Mouse (Mus musculus) splenic B cell, adult 2 months (primary cell): ENCODE data around the gene Smurf2.
A peak's percentile ranks its signal among the peaks of the same experiment; 100 is the strongest.

Experiments
- DNase-seq: peaks from one replicate; pipeline ENCODE4 v3.0.0-alpha.2; 2011; ENCODE audit warnings: low read depth, low spot score
- H3K27me3 ChIP-seq: 2 replicates; pipeline ENCODE4 v1.6.1; 2012; ENCODE audit warnings: mild to moderate bottlenecking, low read length, moderate library complexity, mixed read lengths; ENCODE audit not compliant: control insufficient read depth, poor library complexity, insufficient read depth, severe bottlenecking
- H3K36me3 ChIP-seq: 2 replicates; pipeline ENCODE4 v1.6.1; 2012; ENCODE audit warnings: mild to moderate bottlenecking, low read length, moderate library complexity, mixed read lengths; ENCODE audit not compliant: control insufficient read depth, poor library complexity, insufficient read depth, severe bottlenecking

The Smurf2 gene

DNA sequence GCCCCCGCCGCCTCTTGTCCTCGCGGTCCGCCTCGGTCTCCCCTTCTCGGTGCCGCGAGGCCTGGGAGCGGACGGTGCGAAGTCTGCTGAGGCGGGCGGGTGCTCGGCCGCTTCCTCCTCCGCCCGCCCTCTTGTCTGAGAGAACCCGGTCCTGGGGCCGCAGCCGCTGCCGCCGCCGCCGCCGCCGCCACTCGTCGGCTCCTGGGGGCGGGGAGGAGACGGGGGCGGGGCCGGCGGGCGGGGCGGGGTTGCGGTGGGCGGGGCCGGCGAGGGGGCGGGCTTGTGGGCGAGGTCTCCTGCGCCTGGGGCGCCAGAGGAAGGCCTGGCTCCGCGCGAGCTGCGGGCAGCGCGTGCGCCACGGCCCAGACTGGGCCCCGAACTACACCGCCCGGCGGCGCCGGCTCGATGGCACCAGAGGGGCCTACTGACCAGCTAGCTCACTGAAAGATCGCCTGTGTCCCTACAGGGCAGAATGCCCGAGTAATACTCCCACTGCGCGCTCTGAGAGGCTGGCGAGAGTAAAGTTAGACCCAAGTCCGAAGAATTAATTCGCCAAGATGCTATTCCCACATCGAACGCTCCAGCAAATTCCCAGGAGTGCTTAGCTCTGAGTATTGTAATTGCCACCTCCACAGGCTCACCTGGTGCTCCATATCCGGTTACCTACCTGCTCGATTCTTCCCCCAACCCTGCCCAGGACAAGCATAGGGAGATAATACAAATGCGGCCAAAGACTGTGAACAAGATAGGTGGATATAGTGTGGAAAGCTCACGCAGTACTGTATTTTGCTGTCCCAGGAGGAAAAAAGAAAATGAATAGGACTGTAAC is at the start of gene Smurf2:
Gene Smurf2 (minus strand): TSS at position 165 of the 829 bp plus-strand sequence.
- no peaks in the 10 kb centered on the region for H3K36me3 ChIP-seq
- DNase-seq: peak; percentile 86
- H3K27me3 ChIP-seq: no peaks in the 10 kb centered on the region

DNA sequence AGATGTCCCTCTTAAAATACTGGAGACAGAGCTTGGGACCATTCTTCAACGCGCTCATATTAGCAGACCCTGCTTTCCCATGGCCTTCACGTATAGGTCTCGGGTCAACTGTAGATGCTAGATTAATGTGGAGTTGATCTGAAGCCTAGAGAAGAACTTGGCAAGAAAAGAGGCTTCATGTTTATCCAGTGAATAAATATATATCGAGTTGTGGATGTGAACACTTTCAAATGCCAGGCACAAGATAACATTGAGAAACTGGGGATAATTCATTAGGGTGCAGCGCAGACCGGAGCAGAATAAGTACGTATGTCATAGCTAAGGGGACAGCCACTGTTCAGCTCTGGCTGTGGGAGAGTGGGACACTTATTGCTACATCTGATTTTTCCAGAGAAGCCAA is 49.3 kb upstream of the Smurf2 start:
- H3K27me3 ChIP-seq: no peaks in the 10 kb centered on the region
- no peak for DNase-seq
- H3K36me3 ChIP-seq: no peaks in the 10 kb centered on the region

DNA sequence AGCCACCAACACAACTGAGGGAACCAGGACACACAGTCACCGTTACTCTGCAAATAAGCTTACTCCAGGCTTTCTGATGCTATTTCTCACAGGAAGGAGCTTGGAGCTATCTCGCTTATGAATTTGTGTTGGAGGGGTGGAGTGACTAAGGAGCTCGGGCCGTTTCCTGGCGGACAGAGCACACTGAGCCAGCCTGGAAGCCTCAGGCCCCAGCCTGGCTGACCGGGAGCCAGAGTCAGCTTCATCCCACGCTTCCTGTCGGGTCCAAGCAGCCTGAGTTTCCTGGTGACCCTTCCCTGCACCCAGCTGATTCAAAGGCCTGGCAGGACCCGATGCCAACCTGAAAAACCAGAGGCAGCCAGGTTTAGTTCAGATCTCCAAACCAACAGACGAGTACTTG is 47.1 kb upstream of the Smurf2 start:
- DNase-seq: no peak
- no peaks in the 10 kb centered on the region for H3K36me3 ChIP-seq
- H3K27me3 ChIP-seq: no peaks in the 10 kb centered on the region

DNA sequence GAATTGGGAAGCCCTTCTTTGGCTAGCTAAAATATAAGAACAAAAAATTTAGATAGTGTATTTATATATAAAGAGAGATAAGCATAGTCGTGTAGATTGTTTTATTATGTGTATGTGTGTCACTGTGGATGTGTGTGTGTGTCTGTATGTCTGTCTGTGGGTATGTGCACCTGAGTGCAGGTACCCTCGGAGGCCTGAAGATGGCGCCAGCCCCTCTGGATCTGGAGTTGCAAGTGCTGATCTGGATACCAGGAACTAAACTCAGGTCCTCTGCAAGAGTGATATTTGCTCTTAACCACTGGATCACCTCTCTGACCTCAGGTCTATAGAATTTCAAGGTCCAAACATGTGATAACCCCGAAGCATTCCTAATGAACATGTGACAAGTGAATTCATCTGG is 45.4 kb upstream of the Smurf2 start:
- DNase-seq: no peak
- H3K27me3 ChIP-seq: no peaks in the 10 kb centered on the region

DNA sequence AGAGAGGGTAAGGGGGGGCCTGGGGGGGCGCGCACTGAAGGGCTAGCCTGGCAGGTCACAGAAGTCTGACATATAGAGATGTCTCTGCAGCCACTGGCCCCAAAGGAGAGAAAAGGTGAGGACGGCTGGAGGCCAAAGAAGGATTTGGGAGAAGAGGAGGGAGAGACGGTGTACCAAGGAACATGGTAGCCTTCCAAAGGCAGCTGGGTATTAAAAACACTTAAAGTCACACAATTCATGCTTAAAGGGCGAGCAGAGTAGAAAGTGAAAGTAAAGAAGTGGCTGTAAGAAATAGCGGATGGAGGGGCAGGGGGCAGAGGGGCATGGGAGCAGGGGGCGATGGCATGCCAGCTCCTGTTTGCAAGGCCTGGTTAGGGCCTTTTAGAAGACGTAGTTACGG is 41.8 kb upstream of the Smurf2 start:
- H3K27me3 ChIP-seq: no peaks in the 10 kb centered on the region
- no peaks in the 10 kb centered on the region for H3K36me3 ChIP-seq
- DNase-seq: peak; percentile 10

More for the DNA sequence above, 45.4 kb upstream of the Smurf2 start:
- no peaks in the 10 kb centered on the region for H3K36me3 ChIP-seq

DNA sequence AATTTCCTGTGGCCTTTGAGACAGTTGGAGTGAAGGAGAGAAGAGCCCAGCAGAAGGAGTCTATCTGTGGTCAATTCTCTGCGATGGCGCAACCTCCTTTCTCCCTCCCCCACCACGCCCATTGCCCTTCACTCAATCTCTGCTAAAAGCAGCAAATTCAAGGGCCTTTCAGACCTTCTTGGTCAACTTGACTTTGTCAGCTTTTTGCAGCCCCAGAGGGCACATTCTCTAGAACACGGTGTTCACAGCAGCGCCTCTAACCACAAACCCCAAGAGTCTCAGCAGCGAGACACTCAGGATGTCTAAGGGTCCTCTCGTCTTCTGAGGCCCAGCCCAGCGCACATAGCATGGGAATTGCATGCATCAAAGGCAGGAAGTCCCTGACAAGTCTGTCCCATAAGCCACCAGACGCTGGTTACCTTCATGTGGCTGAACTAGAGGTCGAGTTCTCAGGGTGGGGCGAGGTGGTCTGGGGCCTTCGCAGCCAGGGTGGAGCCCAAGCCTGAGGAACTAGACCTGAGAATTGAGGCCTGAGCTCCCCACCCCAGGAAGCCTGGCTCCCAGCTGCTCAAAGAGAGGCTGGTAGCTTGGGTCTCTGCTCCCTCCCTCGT is 41.1 kb upstream of the Smurf2 start:
- DNase-seq: peak; percentile 42
- no peaks in the 10 kb centered on the region; the same call in 1 of the 2 replicates for H3K27me3 ChIP-seq
- no peaks in the 10 kb centered on the region for H3K36me3 ChIP-seq

DNA sequence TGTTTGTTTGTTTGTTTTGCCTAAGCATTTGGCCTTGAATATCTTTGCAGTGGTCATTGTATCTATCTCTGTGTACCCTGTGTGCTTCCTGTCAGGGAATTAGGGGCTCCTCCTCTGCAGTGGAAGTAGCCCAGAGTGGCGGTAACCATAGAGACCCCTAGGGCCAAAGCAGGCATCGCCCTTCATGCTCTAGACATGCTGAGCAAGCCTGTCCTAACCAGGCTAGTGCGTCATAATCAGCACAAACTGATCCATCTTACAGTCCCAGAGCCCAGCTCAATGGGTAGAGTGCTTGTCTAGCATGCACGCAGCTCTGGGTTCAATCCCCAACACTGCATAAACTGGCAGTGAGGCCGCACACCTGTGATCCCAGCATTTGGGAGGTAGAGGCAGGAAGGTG is 38.6 kb upstream of the Smurf2 start:
- Histone ChIP-seq H3K27me3 (no peaks in the 10 kb centered on the region; the same call in 1 of the 2 replicates), H3K36me3 (no peaks in the 10 kb centered on the region)
- no peak for DNase-seq

DNA sequence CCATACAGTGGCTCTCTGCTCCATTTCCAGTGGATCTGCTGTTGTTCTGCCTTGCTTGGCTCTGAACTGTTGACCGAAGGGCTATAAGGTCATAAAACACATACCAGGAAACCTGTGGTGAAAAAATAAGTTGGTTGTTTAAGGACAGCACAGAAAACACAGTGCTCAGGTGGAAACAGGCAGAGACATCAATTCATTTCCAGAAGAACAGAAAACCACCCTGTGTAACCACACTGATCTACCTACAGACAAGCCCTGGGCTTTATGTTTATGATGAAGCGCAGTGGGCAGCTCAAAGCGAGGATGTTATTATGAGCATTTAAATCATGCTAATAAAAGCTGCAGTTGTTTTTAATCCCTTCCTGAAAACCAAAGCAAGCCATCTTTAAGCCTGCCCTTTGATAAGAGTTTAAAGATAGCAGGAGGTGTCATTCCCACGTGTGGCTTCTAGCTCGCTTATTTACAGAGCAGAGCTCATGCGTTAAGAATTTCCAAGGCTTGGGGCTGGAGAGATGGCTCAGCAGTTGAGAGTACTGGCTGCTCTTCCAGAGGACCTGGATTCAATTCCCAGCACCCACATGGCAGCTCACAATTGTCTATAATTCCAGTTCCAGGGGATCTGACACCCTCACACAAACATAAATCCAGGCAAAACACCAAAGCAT is 38.0 kb upstream of the Smurf2 start:
- Histone ChIP-seq H3K36me3 (no peaks in the 10 kb centered on the region), H3K27me3 (no peaks in the 10 kb centered on the region; the same call in 1 of the 2 replicates)
- DNase-seq: no peak

DNA sequence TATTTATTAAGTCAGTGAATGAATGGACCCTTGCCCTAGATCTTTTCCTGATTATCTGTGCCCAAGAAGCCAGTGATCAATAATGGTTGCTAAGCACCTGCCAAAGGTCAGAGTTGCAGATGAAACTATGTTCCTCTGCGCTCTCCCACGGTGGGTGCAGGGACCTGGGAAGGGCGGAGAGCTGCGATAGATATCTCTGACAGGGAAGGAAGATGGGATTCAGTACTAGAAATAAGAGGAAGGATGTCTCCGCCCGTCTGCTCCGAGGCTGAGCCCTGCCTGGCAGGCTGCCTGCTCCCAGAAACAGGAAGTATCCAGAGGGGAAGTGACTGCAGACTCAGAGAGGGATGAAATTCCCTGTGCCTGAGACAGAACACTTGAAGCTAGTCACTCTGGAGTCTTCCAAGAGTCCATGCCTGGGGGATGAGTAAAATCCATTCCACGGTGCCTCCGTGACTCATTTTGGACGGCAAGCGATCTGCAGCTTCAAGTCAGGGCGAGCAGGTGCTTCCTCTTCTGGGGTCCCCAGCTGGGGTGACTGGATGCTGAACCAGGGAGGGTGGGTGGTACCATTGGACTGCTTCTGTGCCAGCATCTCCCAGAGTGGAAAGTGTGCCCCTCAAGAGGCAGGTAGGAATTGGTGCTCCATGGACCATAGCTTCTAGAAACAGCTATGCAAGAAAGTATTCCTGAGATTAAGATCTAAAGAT is 36.9 kb upstream of the Smurf2 start:
- DNase-seq: peak; percentile 9
- Histone ChIP-seq H3K36me3 (no peaks in the 10 kb centered on the region), H3K27me3 (no peaks in the 10 kb centered on the region; the same call in 1 of the 2 replicates)

DNA sequence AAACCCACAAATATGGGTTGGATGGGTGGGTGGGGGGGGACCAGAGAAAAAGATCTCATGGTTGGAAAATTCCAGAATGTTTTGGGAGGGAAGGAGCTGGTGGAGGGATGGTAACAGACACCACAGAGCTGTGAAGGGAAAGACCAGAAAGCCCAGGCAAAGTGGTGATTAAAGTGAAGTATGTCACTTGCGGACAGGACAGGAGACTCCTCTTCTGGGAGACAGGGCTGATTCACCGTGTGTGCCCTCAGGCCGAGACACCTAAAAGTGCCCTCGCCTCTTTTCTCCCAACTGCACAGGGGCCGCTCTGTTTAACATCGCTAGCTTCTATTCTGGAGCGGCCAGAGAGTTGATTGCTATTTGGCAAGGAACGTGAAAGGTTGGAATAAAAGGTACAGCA is 34.1 kb upstream of the Smurf2 start:
- H3K27me3 ChIP-seq: no peaks in the 10 kb centered on the region; the same call in 1 of the 2 replicates
- DNase-seq: no peak
- no peaks in the 10 kb centered on the region for H3K36me3 ChIP-seq

DNA sequence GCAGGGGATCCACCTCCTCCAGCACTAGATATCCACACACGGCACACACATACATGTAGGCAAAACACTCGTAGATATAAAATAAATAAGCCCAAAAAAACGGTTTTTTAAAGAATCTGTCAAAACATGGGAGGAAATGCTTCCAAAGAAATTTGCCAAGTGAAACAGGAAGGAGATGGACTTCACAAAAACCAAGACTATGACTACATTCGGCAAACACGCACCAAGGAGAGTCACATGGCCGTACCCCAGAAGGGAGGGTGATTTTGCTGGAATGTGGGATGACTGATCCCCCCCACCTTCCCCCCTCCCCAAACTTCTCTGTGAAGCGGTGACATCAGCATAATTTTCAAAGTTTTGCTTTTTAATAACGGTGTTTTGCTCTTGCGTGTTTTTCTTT is 33.6 kb upstream of the Smurf2 start:
- DNase-seq: no peak
- Histone ChIP-seq H3K27me3 (no peaks in the 10 kb centered on the region; the same call in 1 of the 2 replicates), H3K36me3 (no peaks in the 10 kb centered on the region)

DNA sequence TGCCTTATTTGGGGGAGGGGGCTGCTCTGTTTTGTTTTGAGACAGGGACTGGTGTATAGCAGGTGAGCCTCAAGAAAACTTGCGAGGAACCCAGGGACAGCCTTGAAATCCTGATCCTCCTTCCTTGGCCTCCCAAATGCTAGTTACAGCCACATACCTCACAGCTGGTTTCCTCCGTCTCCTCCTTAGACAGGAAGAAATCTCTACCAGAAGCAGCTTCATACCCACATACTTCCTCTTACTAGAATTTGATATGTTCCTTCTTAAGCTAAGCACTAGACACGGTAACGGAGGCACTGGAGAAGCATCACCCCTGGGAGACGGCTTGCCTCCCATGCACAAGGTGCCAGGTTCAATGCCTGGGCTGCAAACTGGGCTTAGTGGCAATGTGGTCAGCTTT is 16.8 kb upstream of the Smurf2 start:
- Histone ChIP-seq H3K27me3 (no peaks in the 10 kb centered on the region), H3K36me3 (no peaks in the 10 kb centered on the region)
- DNase-seq: peak; percentile 25

DNA sequence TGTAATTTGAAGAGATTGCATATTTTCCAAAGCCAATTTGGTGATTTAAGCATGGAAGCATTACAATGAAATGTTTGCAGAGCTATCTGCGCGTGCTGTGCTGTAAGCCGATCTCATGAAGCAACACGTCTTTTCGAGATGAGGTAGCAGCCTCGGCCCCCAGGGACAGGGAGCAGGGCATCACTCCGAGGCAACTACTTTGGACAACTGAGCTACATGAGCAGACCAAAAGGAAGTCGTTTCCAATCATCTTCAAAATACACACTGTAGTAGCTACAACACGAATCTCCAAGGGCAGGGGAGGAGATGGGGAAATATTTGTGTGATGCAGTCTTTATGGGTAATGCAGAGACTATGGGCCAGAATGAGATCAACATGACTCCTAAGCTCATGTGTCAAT is 9.9 kb upstream of the Smurf2 start:
- DNase-seq: no peak
- Histone ChIP-seq H3K27me3 (no peaks in the 10 kb centered on the region; the same call in 1 of the 2 replicates), H3K36me3 (no peaks in the 10 kb centered on the region)

DNA sequence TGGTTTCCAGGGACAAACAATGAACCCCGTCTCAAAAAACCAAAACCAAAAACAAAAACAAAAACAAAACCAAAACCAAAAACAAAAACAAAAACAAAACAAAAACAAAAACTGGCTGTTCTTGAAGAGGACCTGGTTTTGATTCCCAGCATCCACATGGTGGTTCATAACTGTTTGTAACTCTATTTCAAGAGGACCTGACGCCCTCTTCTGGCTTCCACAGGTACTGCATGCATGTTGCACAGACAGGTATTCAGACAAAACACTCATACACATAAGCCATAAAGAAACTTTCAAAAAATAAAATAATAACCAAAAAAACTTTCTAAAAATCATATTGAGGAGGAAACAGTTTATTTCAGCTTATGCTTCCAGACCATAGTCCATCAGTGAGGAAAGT is 8.4 kb upstream of the Smurf2 start:
- no peaks in the 10 kb centered on the region; the same call in 1 of the 2 replicates for H3K27me3 ChIP-seq
- peak; percentile 45 for DNase-seq
- H3K36me3 ChIP-seq: no peaks in the 10 kb centered on the region
